Mouse (Mus musculus) heart, embryonic 12.5 days (tissue): Measurements from ENCODE around the gene Gm45808. TPM values are rescaled to one million over a fixed set of nuclear protein-coding genes. Genes with fewer than 3 reads are reported as not detected.
A peak's percentile ranks its signal among the peaks of the same experiment; 100 is the strongest.
"Not testable (repeated sequence)": the region's sequence is repeated elsewhere in the genome, so short reads cannot be mapped to it uniquely, and the experiment has no call there.

Experiments
- ATAC-seq: fragments of 200-750 bp; cut with Nextera tagmentation; 2 replicates; pipeline ENCODE4 v1.8.0; 2017; ENCODE audit warnings: moderate TSS enrichment, moderate library complexity; ENCODE audit not compliant: insufficient number of reproducible peaks, low FRiP score
- H3K27ac ChIP-seq: fragments of 300-500 bp; sonication (generic); 2 replicates; pipeline ENCODE4 v1.5.1; 2016; ENCODE audit warnings: mild to moderate bottlenecking, moderate library complexity; ENCODE audit not compliant: poor library complexity, severe bottlenecking
- H3K27me3 ChIP-seq: fragments of 300-500 bp; sonication (generic); replicated peaks from 2 replicates; pipeline ENCODE4 v1.6.1; 2016; ENCODE audit warnings: mild to moderate bottlenecking, moderate library complexity
- H3K36me3 ChIP-seq: fragments of 300-500 bp; sonication (generic); 2 replicates; pipeline ENCODE4 v1.6.1; 2016; ENCODE audit warnings: mild to moderate bottlenecking, moderate library complexity
- H3K4me1 ChIP-seq: fragments of 300-500 bp; sonication (generic); replicated peaks from 2 replicates; pipeline ENCODE4 v1.6.1; 2016; ENCODE audit warnings: mild to moderate bottlenecking
- H3K4me2 ChIP-seq: fragments of 300-500 bp; sonication (generic); 2 replicates; pipeline ENCODE4 v1.6.1; 2016; ENCODE audit warnings: mild to moderate bottlenecking, moderate library complexity
- H3K4me3 ChIP-seq: fragments of 300-500 bp; sonication (generic); 2 replicates; pipeline ENCODE4 v1.5.1; 2016; ENCODE audit warnings: mild to moderate bottlenecking
- H3K9ac ChIP-seq: fragments of 300-500 bp; sonication (generic); 2 replicates; pipeline ENCODE4 v1.6.1; 2016; ENCODE audit warnings: mild to moderate bottlenecking, moderate library complexity
- H3K9me3 ChIP-seq: fragments of 300-500 bp; sonication (generic); replicated peaks from 2 replicates; pipeline ENCODE4 v1.6.1; 2016; ENCODE audit warnings: mild to moderate bottlenecking, moderate library complexity
- WGBS: fragments of 180-500 bp; shearing (Covaris S2); methylation state at CpG from one replicate; pipeline ENCODE4 v1.1.7; 2016; 5-methylcytosine and 5-hydroxymethylcytosine counted together
- polyA plus RNA-seq: library from polyadenylated mRNA; unstranded; fragments of >200 nt; fragmentation: Nextera tagmentation; extraction: Ambion mirVana; gene quantifications from 2 replicates; pipeline ENCODE4 v1.2.1, GENCODE M21; 2016

The Gm45808 gene
- polyA plus RNA-seq, 1 experiment from 2014 or later, result not detected

- ATAC-seq, result peak; percentile 46; the same call in 1 of the 2 replicates
- Histone ChIP-seq H3K27ac (peak overlapping the region; percentile 72), H3K4me2 (peak overlapping the region; percentile 77), H3K4me3 (peak overlapping the region; percentile 46), H3K4me1 (peaks cover 27% of the 10 kb centered on the region), H3K9me3 (no peaks in the 10 kb centered on the region), H3K27me3 (no peaks in the 10 kb centered on the region), H3K36me3 (peaks cover 17% of the 10 kb centered on the region), H3K9ac (peak overlapping the region; percentile 63)
- WGBS, result 64% methylated on average over 18 of the region's 18 CpGs
Observed at GRCm38 (mm10) chr7:45522957-45523676, 36.5 kb upstream of the Gm45808 start.

GRCm38 (mm10) chr7:45522194-45522752 lies 35.7 kb upstream of the Gm45808 start:
- Histone ChIP-seq H3K4me3 (peak overlapping the region; percentile 61), H3K9me3 (no peaks in the 10 kb centered on the region), H3K9ac (0 out of 2 replicates have a peak overlapping the region, but pooled peaks have one; percentile 71), H3K4me2 (peak overlapping the region; percentile 77), H3K4me1 (peaks cover 27% of the 10 kb centered on the region), H3K27ac (peak overlapping the region; percentile 83; the same call in 1 of the 2 replicates), H3K27me3 (no peaks in the 10 kb centered on the region), H3K36me3 (peaks cover 17% of the 10 kb centered on the region)
- no peak for ATAC-seq
- WGBS, result 53% methylated on average over 16 of the region's 16 CpGs

GRCm38 (mm10) chr7:45521728-45522184 lies 35.1 kb upstream of the Gm45808 start:
- Histone ChIP-seq H3K27me3 (no peaks in the 10 kb centered on the region), H3K36me3 (peaks cover 17% of the 10 kb centered on the region), H3K4me3 (peak overlapping the region; percentile 61), H3K4me1 (peaks cover 27% of the 10 kb centered on the region), H3K27ac (peak overlapping the region; percentile 83), H3K4me2 (peak overlapping the region; percentile 77), H3K9ac (peak overlapping the region; percentile 71), H3K9me3 (no peaks in the 10 kb centered on the region)
- ATAC-seq, result peak; percentile 37
- under 1% methylated on average over 28 of the region's 28 CpGs for WGBS

GRCm38 (mm10) chr7:45520605-45521004 lies 34.0 kb upstream of the Gm45808 start:
- H3K9ac ChIP-seq, result no peak overlapping the region
- WGBS, result 90% methylated on average over 7 of the region's 7 CpGs
- peaks cover 33% of the 10 kb centered on the region for H3K4me1 ChIP-seq
- no peak overlapping the region for H3K27ac ChIP-seq
- no peak for ATAC-seq
- H3K4me3 ChIP-seq, result no peak overlapping the region
- no peaks in the 10 kb centered on the region for H3K9me3 ChIP-seq
- H3K27me3 ChIP-seq, result no peaks in the 10 kb centered on the region
- H3K36me3 ChIP-seq, result peaks cover 17% of the 10 kb centered on the region
- no peak overlapping the region for H3K4me2 ChIP-seq

GRCm38 (mm10) chr7:45519345-45520120 lies 32.9 kb upstream of the Gm45808 start:
- H3K27ac ChIP-seq, result no peak overlapping the region
- H3K27me3 ChIP-seq, result no peaks in the 10 kb centered on the region
- no peak overlapping the region for H3K4me3 ChIP-seq
- ATAC-seq, result no peak
- WGBS, result 69% methylated on average over 8 of the region's 8 CpGs
- H3K36me3 ChIP-seq, result peaks cover 17% of the 10 kb centered on the region
- peaks cover 30% of the 10 kb centered on the region for H3K4me1 ChIP-seq
- no peak overlapping the region for H3K9ac ChIP-seq
- H3K9me3 ChIP-seq, result no peaks in the 10 kb centered on the region
- H3K4me2 ChIP-seq, result no peak overlapping the region

GRCm38 (mm10) chr7:45518618-45519017 lies 32.0 kb upstream of the Gm45808 start:
- Histone ChIP-seq H3K9ac (no peak overlapping the region), H3K36me3 (peaks cover 11% of the 10 kb centered on the region), H3K27me3 (no peaks in the 10 kb centered on the region), H3K9me3 (no peaks in the 10 kb centered on the region), H3K4me3 (no peak overlapping the region), H3K4me2 (no peak overlapping the region), H3K27ac (no peak overlapping the region), H3K4me1 (peaks cover 23% of the 10 kb centered on the region)
- WGBS, result 88% methylated on average over 16 of the region's 16 CpGs
- no peak for ATAC-seq

GRCm38 (mm10) chr7:45516846-45517245 lies 30.2 kb upstream of the Gm45808 start:
- H3K36me3 ChIP-seq, H3K27ac ChIP-seq, ATAC-seq, H3K4me3 ChIP-seq, H3K9ac ChIP-seq, H3K9me3 ChIP-seq, H3K4me2 ChIP-seq, H3K27me3 ChIP-seq: not testable (repeated sequence)
- WGBS, result 68% methylated on average over 5 of the region's 5 CpGs
- peaks cover 12% of the 10 kb centered on the region for H3K4me1 ChIP-seq

- peaks cover 12% of the 10 kb centered on the region for H3K4me1 ChIP-seq
- no peaks in the 10 kb centered on the region for H3K36me3 ChIP-seq
- peak; percentile 77 for ATAC-seq
- no peaks in the 10 kb centered on the region for H3K27me3 ChIP-seq
- WGBS, result 10% methylated on average over 16 of the region's 16 CpGs
- H3K4me2 ChIP-seq, result peak overlapping the region; percentile 50
- no peak overlapping the region for H3K9ac ChIP-seq
- peak overlapping the region; percentile 8; the same call in 1 of the 2 replicates for H3K27ac ChIP-seq
- peak overlapping the region; percentile 7; the same call in 1 of the 2 replicates for H3K4me3 ChIP-seq
- no peaks in the 10 kb centered on the region for H3K9me3 ChIP-seq
Observed at GRCm38 (mm10) chr7:45515436-45515835, 28.8 kb upstream of the Gm45808 start.

GRCm38 (mm10) chr7:45514411-45514810 lies 27.8 kb upstream of the Gm45808 start:
- Histone ChIP-seq H3K9ac (no peak overlapping the region), H3K4me2 (no peak overlapping the region), H3K4me1 (peaks cover 14% of the 10 kb centered on the region), H3K36me3 (no peaks in the 10 kb centered on the region), H3K27ac (no peak overlapping the region), H3K9me3 (no peaks in the 10 kb centered on the region), H3K27me3 (no peaks in the 10 kb centered on the region), H3K4me3 (no peak overlapping the region)
- 83% methylated on average over 7 of the region's 7 CpGs for WGBS
- ATAC-seq, result no peak

- Histone ChIP-seq H3K9ac (peak within 1 kb of the TSS; percentile 83), H3K9me3 (no peaks in the 10 kb centered on the region), H3K27ac (peak within 1 kb of the TSS; percentile 80), H3K27me3 (no peaks in the 10 kb centered on the region), H3K4me1 (peaks cover 20% of the 10 kb centered on the region), H3K36me3 (peaks cover 28% of the 10 kb centered on the region), H3K4me2 (peak within 1 kb of the TSS; percentile 82), H3K4me3 (peak within 1 kb of the TSS; percentile 74)
- peak; percentile 91 for ATAC-seq
- under 1% methylated on average over 44 of the region's 44 CpGs for WGBS
Observed at GRCm38 (mm10) chr7:45509912-45510787, 23.5 kb upstream of the Gm45808 start, which contains the start of gene Nucb1. TSS of gene Nucb1 (minus strand) at chr7:45510406.
